Mouse (Mus musculus) kidney, adult 2 months (tissue): ENCODE measurements at regions not wholly inside any gene's neighbourhood (a gene's known extent, or its start where the extent isn't known, plus 50 kb on each side); places are given as distances from the start of the nearest gene placed in this dataset.

Source experiments
- CTCF ChIP-seq: fragments of 200-500 bp; conservative IDR thresholded peaks from 2 replicates; pipeline ENCODE4 v1.5.1; 2011; ENCODE audit warnings: low read depth, mild to moderate bottlenecking, control low read depth, low read length, moderate library complexity, mixed read lengths; ENCODE audit not compliant: insufficient read depth, insufficient read length
- POLR2A ChIP-seq: fragments of 200-500 bp; IDR thresholded peaks from one replicate; pipeline ENCODE4 v1.6.1; 2011; ENCODE audit warnings: low read depth, low read length, control low read depth

- TF ChIP-seq CTCF (no peak), POLR2A (no peak)
These were observed 343.3 kb upstream of the Adgrl2 start for GRCm38 (mm10) chr3:149333607-149334006.
